ENCODE assay signal across 17 mouse cellular contexts in genomic region chr15:62183803-62184202, GRCm38 (mm10).
"Had no signal": no experiment of that assay in that cellular context is flagged by ENCODE, and none has a peak within 500 bp of the region (broad histone marks: within the 10 kb centered on the region; RNA-seq: fewer than 3 reads in every experiment).

No protein-coding gene starts in this region.

- H3K27me3 ChIP-seq: lung, embryonic 15.5 days; megakaryocyte, embryonic 14.5 days; midbrain, embryonic 13.5 days; midbrain, embryonic 15.5 days; neural tube, embryonic 12.5 days; stomach, embryonic 15.5 days had no signal

- H3K36me3 ChIP-seq: lung, embryonic 15.5 days; midbrain, embryonic 13.5 days; midbrain, embryonic 15.5 days; neural tube, embryonic 12.5 days; stomach, embryonic 15.5 days had no signal

- H3K4me3 ChIP-seq: lung, embryonic 15.5 days; megakaryocyte, embryonic 14.5 days; midbrain, embryonic 13.5 days; midbrain, embryonic 15.5 days; neural tube, embryonic 12.5 days; stomach, embryonic 15.5 days had no signal

- ATAC-seq: liver, postnatal 0 days; lung, postnatal 0 days; midbrain, embryonic 13.5 days; midbrain, embryonic 15.5 days had no signal

- H3K4me1 ChIP-seq: lung, embryonic 15.5 days; midbrain, embryonic 13.5 days; midbrain, embryonic 15.5 days; neural tube, embryonic 12.5 days; stomach, embryonic 15.5 days had no signal

- H3K9me3 ChIP-seq: lung, embryonic 15.5 days; megakaryocyte, embryonic 14.5 days; midbrain, embryonic 13.5 days; midbrain, embryonic 15.5 days; neural tube, embryonic 12.5 days; stomach, embryonic 15.5 days had no signal

- H3K4me2 ChIP-seq: lung, embryonic 15.5 days; midbrain, embryonic 13.5 days; midbrain, embryonic 15.5 days; neural tube, embryonic 12.5 days; stomach, embryonic 15.5 days had no signal

- H3K27ac ChIP-seq: lung, embryonic 15.5 days; macrophage; midbrain, embryonic 13.5 days; midbrain, embryonic 15.5 days; neural tube, embryonic 12.5 days; stomach, embryonic 15.5 days; stomach, postnatal 0 days had no signal

- H3K9ac ChIP-seq: liver, postnatal 0 days; lung, embryonic 15.5 days; midbrain, embryonic 13.5 days; midbrain, embryonic 15.5 days; neural tube, embryonic 12.5 days; stomach, embryonic 15.5 days had no signal

- DNase-seq: liver, postnatal 0 days; lung, adult 2 months; lung, postnatal 14 days; lung, postnatal 36 days; right cerebral cortex, postnatal 14 days; thymus, adult 2 months; thymus, postnatal 25 days; thymus, postnatal 4 days had no signal
